Mouse (Mus musculus) CH12.LX (cell line): ENCODE measurements at regions not wholly inside any gene's neighbourhood (a gene's known extent, or its start where the extent isn't known, plus 50 kb on each side); places are given as distances from the start of the nearest gene placed in this dataset.

Experiments used
- DNase-seq: peaks from one replicate; pipeline ENCODE4 v3.0.0-alpha.2; 2013; ENCODE audit errors: extremely low read depth
- H3K27ac ChIP-seq: 2 replicates; pipeline ENCODE4 v1.5.1; 2012; ENCODE audit warnings: low read depth, mild to moderate bottlenecking, control low read depth, moderate library complexity; ENCODE audit not compliant: insufficient read depth
- H3K27me3 ChIP-seq: replicated peaks from 2 replicates; pipeline ENCODE3; 2012; ENCODE audit warnings: inconsistent platforms
- H3K36me3 ChIP-seq, 2 experiments: replicated peaks in 1 of 2; 2 replicates each; pipeline versions ENCODE3 to v1.6.1; 2012; ENCODE audit warnings: inconsistent platforms in 1 of 2, low read length in 1 of 2, mild to moderate bottlenecking in 1 of 2, mixed read lengths in 1 of 2, moderate library complexity in 1 of 2; ENCODE audit not compliant: control insufficient read depth in 1 of 2, insufficient read depth in 1 of 2
- H3K4me1 ChIP-seq, 2 experiments: 2 replicates each; pipeline ENCODE4 v1.6.1; 2012; ENCODE audit warnings: inconsistent platforms in 1 of 2, moderate library complexity in 1 of 2; ENCODE audit not compliant: insufficient read depth in 2 of 2, control insufficient read depth in 1 of 2
- H3K4me2 ChIP-seq: 2 replicates; pipeline ENCODE4 v1.6.1; 2012; ENCODE audit warnings: low read depth, mild to moderate bottlenecking, control low read depth; ENCODE audit not compliant: poor library complexity, insufficient read depth, severe bottlenecking
- H3K4me3 ChIP-seq, 3 experiments: fragments of 150-350 bp in 1 of 3; sonication (generic) in 1 of 3; replicated peaks in 1 of 3; 2 replicates each; pipeline versions ENCODE3 to v1.5.1; 2011 to 2012; ENCODE audit warnings: low read depth in 2 of 3, low read length in 2 of 3, mild to moderate bottlenecking in 2 of 3, moderate library complexity in 2 of 3, control low read depth in 1 of 3, improper control_type of control experiment in 1 of 3, inconsistent platforms in 1 of 3, mixed read lengths in 1 of 3; ENCODE audit not compliant: poor library complexity in 1 of 3
- H3K79me2 ChIP-seq: replicated peaks from 2 replicates; pipeline ENCODE4 v1.6.1; 2012; ENCODE audit warnings: mild to moderate bottlenecking, moderate library complexity; ENCODE audit not compliant: control insufficient read depth, poor library complexity, insufficient read depth, severe bottlenecking; ENCODE audit errors: extremely low read depth
- H3K9ac ChIP-seq: 2 replicates; pipeline ENCODE4 v1.6.1; 2012; ENCODE audit warnings: low read depth, mild to moderate bottlenecking, control low read depth, moderate library complexity; ENCODE audit not compliant: insufficient read depth
- H3K9me3 ChIP-seq: replicated peaks from 2 replicates; pipeline ENCODE3; 2012; ENCODE audit warnings: low read length, inconsistent platforms, mixed read lengths
- BHLHE40 ChIP-seq: IDR thresholded peaks from 2 replicates; pipeline ENCODE4 v1.6.1; 2011; ENCODE audit warnings: mild to moderate bottlenecking, low read depth, low read length, improper control_type of control experiment
- CHD1 ChIP-seq: IDR thresholded peaks from 2 replicates; pipeline ENCODE4 v1.6.1; 2012; ENCODE audit warnings: low read depth, low read length, improper control_type of control experiment, inconsistent platforms
- CHD2 ChIP-seq: IDR thresholded peaks from 2 replicates; pipeline ENCODE4 v1.6.1; 2011; ENCODE audit warnings: low read length, improper control_type of control experiment
- CTCF ChIP-seq, 2 experiments: IDR thresholded peaks in 1 of 2; conservative IDR thresholded peaks in 1 of 2; 2 replicates each; pipeline ENCODE4 v1.5.1; 2011 to 2012; ENCODE audit warnings: low read depth in 2 of 2, low read length in 2 of 2, improper control_type of control experiment in 1 of 2, inconsistent platforms in 1 of 2, mild to moderate bottlenecking in 1 of 2, moderate library complexity in 1 of 2
- ELF1 ChIP-seq: IDR thresholded peaks from 2 replicates; pipeline ENCODE4 v1.6.1; 2014; ENCODE audit warnings: low read depth, mild to moderate bottlenecking, inconsistent platforms, low read length, improper control_type of control experiment
- EP300 ChIP-seq: IDR thresholded peaks from 2 replicates; pipeline ENCODE4 v1.6.1; 2011; ENCODE audit warnings: low read length, improper control_type of control experiment
- ETS1 ChIP-seq: conservative IDR thresholded peaks from 2 replicates; pipeline ENCODE4 v1.6.1; 2012; ENCODE audit warnings: low read depth, mild to moderate bottlenecking, inconsistent platforms, low read length, improper control_type of control experiment, moderate library complexity
- HCFC1 ChIP-seq: IDR thresholded peaks from 2 replicates; pipeline ENCODE4 v1.6.1; 2012; ENCODE audit warnings: low read depth, mild to moderate bottlenecking, inconsistent platforms, low read length, improper control_type of control experiment
- IRF4 ChIP-seq: IDR thresholded peaks from 2 replicates; pipeline ENCODE4 v1.6.1; 2014; ENCODE audit warnings: low read depth, mild to moderate bottlenecking, inconsistent platforms, low read length, improper control_type of control experiment
- JUN ChIP-seq: IDR thresholded peaks from 2 replicates; pipeline ENCODE4 v1.6.1; 2011; ENCODE audit warnings: low read depth, mild to moderate bottlenecking, low read length, improper control_type of control experiment, moderate library complexity; ENCODE audit not compliant: insufficient read depth
- JUND ChIP-seq: conservative IDR thresholded peaks from 2 replicates; pipeline ENCODE4 v1.6.1; 2011; ENCODE audit warnings: low read depth, low read length, improper control_type of control experiment
- KAT2A ChIP-seq: IDR thresholded peaks from 2 replicates; pipeline ENCODE4 v1.6.1; 2012; ENCODE audit warnings: low read length, improper control_type of control experiment, inconsistent platforms; ENCODE audit not compliant: insufficient replicate concordance
- MAFK ChIP-seq: IDR thresholded peaks from 2 replicates; pipeline ENCODE4 v1.6.1; 2011; ENCODE audit warnings: low read length, improper control_type of control experiment; ENCODE audit not compliant: insufficient replicate concordance
- MAX ChIP-seq: IDR thresholded peaks from 2 replicates; pipeline ENCODE4 v1.6.1; 2011; ENCODE audit warnings: low read length, improper control_type of control experiment
- MAZ ChIP-seq: IDR thresholded peaks from 2 replicates; pipeline ENCODE4 v1.6.1; 2012; ENCODE audit warnings: low read depth, mild to moderate bottlenecking, inconsistent platforms, low read length, improper control_type of control experiment, moderate library complexity
- MXI1 ChIP-seq: IDR thresholded peaks from 2 replicates; pipeline ENCODE4 v1.6.1; 2011; ENCODE audit warnings: mild to moderate bottlenecking, low read depth, low read length, improper control_type of control experiment
- NELFE ChIP-seq: IDR thresholded peaks from 2 replicates; pipeline ENCODE4 v1.6.1; 2011; ENCODE audit warnings: low read depth, low read length, improper control_type of control experiment
- RAD21 ChIP-seq: IDR thresholded peaks from 2 replicates; pipeline ENCODE4 v1.6.1; 2011; ENCODE audit warnings: low read depth, mild to moderate bottlenecking, low read length, improper control_type of control experiment, moderate library complexity
- RCOR1 ChIP-seq: conservative IDR thresholded peaks from 2 replicates; pipeline ENCODE4 v1.6.1; 2012; ENCODE audit warnings: low read depth, mild to moderate bottlenecking, inconsistent platforms, low read length, improper control_type of control experiment
- SIN3A ChIP-seq: IDR thresholded peaks from 2 replicates; pipeline ENCODE4 v1.6.1; 2012; ENCODE audit warnings: low read length, improper control_type of control experiment, inconsistent platforms
- TBP ChIP-seq: conservative IDR thresholded peaks from 2 replicates; pipeline ENCODE4 v1.6.1; 2011; ENCODE audit warnings: low read depth, low read length, improper control_type of control experiment
- TCF12 ChIP-seq: IDR thresholded peaks from 2 replicates; pipeline ENCODE4 v1.6.1; 2014; ENCODE audit warnings: low read depth, mild to moderate bottlenecking, inconsistent platforms, low read length, improper control_type of control experiment
- UBTF ChIP-seq: IDR thresholded peaks from 2 replicates; pipeline ENCODE4 v1.6.1; 2012; ENCODE audit warnings: low read depth, mild to moderate bottlenecking, inconsistent platforms, low read length, improper control_type of control experiment, moderate library complexity
- USF1 ChIP-seq: IDR thresholded peaks from 2 replicates; pipeline ENCODE4 v1.6.1; 2014; ENCODE audit warnings: low read depth, mild to moderate bottlenecking, inconsistent platforms, low read length, improper control_type of control experiment
- USF2 ChIP-seq: conservative IDR thresholded peaks from 2 replicates; pipeline ENCODE4 v1.6.1; 2011; ENCODE audit warnings: low read depth, low read length, improper control_type of control experiment
- ZKSCAN1 ChIP-seq: IDR thresholded peaks from 2 replicates; pipeline ENCODE4 v1.6.1; 2012; ENCODE audit warnings: low read depth, inconsistent platforms, low read length, improper control_type of control experiment, borderline replicate concordance
- ZMIZ1 ChIP-seq: IDR thresholded peaks from 2 replicates; pipeline ENCODE4 v1.6.1; 2012; ENCODE audit warnings: low read depth, mild to moderate bottlenecking, inconsistent platforms, low read length, improper control_type of control experiment
- ZNF384 ChIP-seq: IDR thresholded peaks from 2 replicates; pipeline ENCODE4 v1.6.1; 2012; ENCODE audit warnings: low read depth, low read length, improper control_type of control experiment, inconsistent platforms
- dilution Hi-C: fragments of 300-500 bp; cut with MboI; formaldehyde crosslinking; loops from 2 replicates; pipeline ENCODE4 v1.14.3; 2020; ENCODE audit warnings: low sequenced_read_pairs; ENCODE audit not compliant: extremely low pct_unique_long_range_greater_than_20kb, extremely low pct_ligation_motif_present
- in situ Hi-C: fragments of 300-500 bp; cut with MboI; formaldehyde crosslinking; loops from 3 replicates; pipeline ENCODE4 v1.14.3; 2019; ENCODE audit warnings: low sequenced_read_pairs, low pct_ligation_motif_present, low pct_unique_long_range_greater_than_20kb, mixed read lengths

- no peak overlapping the region for H3K9ac ChIP-seq
- no peak for DNase-seq
- H3K27me3 ChIP-seq = no peaks in the 10 kb centered on the region
- no peaks in the 10 kb centered on the region for H3K79me2 ChIP-seq
- H3K27ac ChIP-seq = no peak overlapping the region
- dilution Hi-C loops (no loop called here), in situ Hi-C loops (no loop called here)
- H3K4me2 ChIP-seq = no peak overlapping the region
- no peaks in the 10 kb centered on the region for H3K9me3 ChIP-seq
- H3K36me3 ChIP-seq = no peaks in the 10 kb centered on the region
- H3K4me1 ChIP-seq = peaks cover 0 to 15% of the 10 kb centered on the region in 2 experiments; a peak in 3 of 4 replicates
- H3K4me3 ChIP-seq = no peak overlapping the region
- no peak for TF ChIP-seq ZNF384
- no peak for TF ChIP-seq CHD1
- TF ChIP-seq CHD2 = no peak
- TF ChIP-seq MXI1 = no peak
- TF ChIP-seq ZMIZ1 = no peak
- no peak for TF ChIP-seq IRF4
- TF ChIP-seq SIN3A = no peak
- TF ChIP-seq EP300 = no peak
- no peak for TF ChIP-seq MAFK
- no peak for TF ChIP-seq JUN
- TF ChIP-seq ZKSCAN1 = no peak
- no peak for TF ChIP-seq TCF12
- no peak for TF ChIP-seq JUND
- TF ChIP-seq CTCF (conservative IDR thresholded peaks at IDR 0.05 in 1 of 2, IDR thresholded peaks at IDR 0.05 in 1 of 2; ENCODE audit: low read depth in 2 of 2, low read length in 2 of 2) = no peak
- TF ChIP-seq KAT2A = no peak
- TF ChIP-seq RCOR1 = no peak
- TF ChIP-seq ELF1 = no peak
- no peak for TF ChIP-seq MAX
These were observed 94.3 kb upstream of the Med13l start for GRCm38 (mm10) chr5:118465991-118466750.

DNA sequence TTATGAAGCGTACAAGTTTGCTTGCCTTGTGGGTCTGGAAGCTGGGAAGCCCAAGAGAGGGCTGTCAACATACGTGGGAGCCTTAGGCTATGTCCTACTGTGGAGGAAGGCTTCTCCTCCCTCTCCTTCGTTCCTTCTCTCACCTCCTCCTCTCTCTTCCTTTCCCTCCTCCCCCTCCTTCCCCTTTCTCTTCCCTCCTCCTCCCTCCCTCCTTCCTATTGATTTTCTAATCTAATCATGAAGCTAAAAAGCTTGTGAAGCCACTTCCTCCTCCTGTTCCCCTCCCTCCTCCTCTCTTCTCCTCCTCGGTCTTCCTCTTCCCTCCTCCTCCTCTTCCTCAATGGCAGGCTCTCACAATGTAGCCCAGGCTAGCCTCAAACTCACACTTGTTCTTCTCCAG, 91.7 kb upstream of the Med13l start:
- H3K79me2 ChIP-seq = no peaks in the 10 kb centered on the region
- no peak for TF ChIP-seq TBP
- TF ChIP-seq IRF4 = no peak
- no peak for TF ChIP-seq RCOR1
- TF ChIP-seq MAZ = no peak
- no peak for TF ChIP-seq TCF12
- no peak for TF ChIP-seq UBTF
- no peak for TF ChIP-seq NELFE
- no peak for TF ChIP-seq CTCF (conservative IDR thresholded peaks at IDR 0.05 in 1 of 2, IDR thresholded peaks at IDR 0.05 in 1 of 2; ENCODE audit: low read depth in 2 of 2, low read length in 2 of 2)
- no peak for TF ChIP-seq SIN3A
- TF ChIP-seq RAD21 = no peak
- no peak for TF ChIP-seq BHLHE40
- TF ChIP-seq HCFC1 = no peak
- TF ChIP-seq USF1 = no peak
- TF ChIP-seq ZMIZ1 = no peak
- TF ChIP-seq ETS1 = no peak
- TF ChIP-seq MAX = no peak
- TF ChIP-seq USF2 = no peak
- TF ChIP-seq, all 38 proteins: peak for 0
- Histone ChIP-seq H3K36me3 (no peaks in the 10 kb centered on the region), H3K27me3 (no peaks in the 10 kb centered on the region), H3K27ac (no peak overlapping the region), H3K4me2 (no peak overlapping the region), H3K9me3 (no peaks in the 10 kb centered on the region), H3K9ac (no peak overlapping the region), H3K4me1 (peaks cover 0 to 17% of the 10 kb centered on the region in 2 experiments; a peak in 3 of 4 replicates), H3K4me3 (no peak overlapping the region)
- DNase-seq = no peak
- in situ Hi-C loops = no loop called here
- dilution Hi-C loops = no loop called here
